Mouse (Mus musculus): ENCODE measurements around the gene Fam43b. TPM values are rescaled to one million over a fixed set of nuclear protein-coding genes. Genes with fewer than 3 reads are reported as not detected.

The Fam43b gene
- polyA plus RNA-seq, 1 experiment from 2014 or later: not detected

DNA sequence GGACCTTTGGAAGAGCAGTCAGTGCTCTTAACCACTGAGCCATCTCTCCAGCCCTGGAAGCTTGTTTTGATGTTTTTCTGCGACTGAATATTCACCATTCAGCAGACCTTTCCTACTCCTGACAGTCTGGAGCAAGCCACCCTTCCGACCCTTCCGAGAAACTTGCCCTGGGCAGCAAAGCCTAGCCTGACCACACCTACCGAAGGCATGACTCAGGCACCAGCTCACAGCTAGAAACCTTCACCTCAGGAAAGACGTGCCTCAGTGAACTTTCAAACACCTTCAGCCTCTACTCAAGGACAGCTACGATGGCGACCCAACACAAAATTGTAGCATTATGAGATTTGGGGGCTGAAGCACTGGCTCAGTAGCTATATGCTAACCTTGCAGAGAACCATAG, 33.4 kb downstream of the Fam43b start:
- no peaks in the 10 kb centered on the region for H3K9me3 ChIP-seq (ENCODE audit: control insufficient read depth, low read length)
- no peak overlapping the region for H3K4me3 ChIP-seq (ENCODE audit: low read depth, low read length)
- no peaks in the 10 kb centered on the region for H3K36me3 ChIP-seq (ENCODE audit: control insufficient read depth, insufficient read depth, low read length)
- 84% methylated on average over 7 of the region's 7 CpGs for WGBS
- H3K27ac ChIP-seq (ENCODE audit: low read depth, low read length): no peak overlapping the region
- H3K9ac ChIP-seq (ENCODE audit: low read length): no peak overlapping the region
- no peak for ATAC-seq (replicated peaks; ENCODE audit: low FRiP score)
- no peaks in the 10 kb centered on the region; the same call in 1 of the 2 replicates for H3K27me3 ChIP-seq (ENCODE audit: control insufficient read depth, insufficient read depth, low read length)
- DNase-seq (ENCODE audit: low spot score): no peak
- H3K4me1 ChIP-seq (replicated peaks; ENCODE audit: control insufficient read depth, insufficient read depth, low read length): peaks cover 4% of the 10 kb centered on the region; the same call in 1 of the 2 replicates
- H3K4me2 ChIP-seq (ENCODE audit: low read depth, low read length, severe bottlenecking): no peak overlapping the region

- ATAC-seq (replicated peaks; ENCODE audit: low FRiP score) (no peak), DNase-seq (ENCODE audit: low spot score) (no peak)
- H3K27me3 ChIP-seq (ENCODE audit: control insufficient read depth, insufficient read depth, low read length): no peaks in the 10 kb centered on the region; the same call in 1 of the 2 replicates
- peaks cover 4% of the 10 kb centered on the region; the same call in 1 of the 2 replicates for H3K4me1 ChIP-seq (replicated peaks; ENCODE audit: control insufficient read depth, insufficient read depth, low read length)
- H3K9me3 ChIP-seq (ENCODE audit: control insufficient read depth, low read length): no peaks in the 10 kb centered on the region
- peak overlapping the region; percentile 2; the same call in 1 of the 2 replicates for H3K9ac ChIP-seq (ENCODE audit: low read length)
- 7% methylated on average over 11 of the region's 11 CpGs for WGBS
- 0 out of 2 replicates have a peak overlapping the region, but pooled peaks have one; percentile 12 for H3K27ac ChIP-seq (ENCODE audit: low read depth, low read length)
- no peaks in the 10 kb centered on the region for H3K36me3 ChIP-seq (ENCODE audit: control insufficient read depth, insufficient read depth, low read length)
- H3K4me3 ChIP-seq (ENCODE audit: low read depth, low read length): no peak overlapping the region
- H3K4me2 ChIP-seq (ENCODE audit: low read depth, low read length, severe bottlenecking): peak overlapping the region; percentile 6; the same call in 1 of the 2 replicates
Observed at GRCm38 (mm10) chr4:138361370-138361821, 34.9 kb downstream of the Fam43b start.

DNA sequence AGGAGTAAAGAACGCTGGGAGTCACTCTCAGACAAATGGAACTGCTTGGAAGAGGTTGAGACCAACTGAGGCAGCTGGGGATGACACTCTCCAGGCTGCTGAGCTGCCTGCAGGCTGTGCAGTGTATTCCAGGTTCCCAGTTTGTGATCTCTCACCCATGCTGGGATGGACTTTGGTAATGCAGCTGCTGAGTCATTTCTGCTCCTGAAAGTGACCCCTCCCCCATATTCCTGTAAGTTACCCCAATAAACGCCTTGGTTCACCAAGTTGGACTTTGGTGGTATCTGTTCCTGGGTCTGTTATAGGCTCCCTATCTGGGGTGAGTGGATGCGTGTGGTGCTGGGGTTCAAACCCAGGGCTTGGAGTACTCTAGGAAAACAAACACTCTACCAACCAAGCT, 38.2 kb downstream of the Fam43b start:
- Histone ChIP-seq H3K27ac (ENCODE audit: low read depth, low read length) (no peak overlapping the region), H3K4me2 (ENCODE audit: low read depth, low read length, severe bottlenecking) (no peak overlapping the region), H3K4me1 (replicated peaks; ENCODE audit: control insufficient read depth, insufficient read depth, low read length) (peaks cover 4% of the 10 kb centered on the region; the same call in 1 of the 2 replicates), H3K9me3 (ENCODE audit: control insufficient read depth, low read length) (no peaks in the 10 kb centered on the region), H3K36me3 (ENCODE audit: control insufficient read depth, insufficient read depth, low read length) (no peaks in the 10 kb centered on the region), H3K9ac (ENCODE audit: low read length) (no peak overlapping the region), H3K4me3 (ENCODE audit: low read depth, low read length) (no peak overlapping the region), H3K27me3 (ENCODE audit: control insufficient read depth, insufficient read depth, low read length) (no peaks in the 10 kb centered on the region; the same call in 1 of the 2 replicates)
- WGBS: 81% methylated on average over 3 of the region's 3 CpGs
- ATAC-seq (replicated peaks; ENCODE audit: low FRiP score): no peak
- DNase-seq (ENCODE audit: low spot score): no peak

- no peaks in the 10 kb centered on the region for H3K36me3 ChIP-seq (ENCODE audit: control insufficient read depth, insufficient read depth, low read length)
- WGBS: 96% methylated on average over 12 of the region's 12 CpGs
- no peak overlapping the region for H3K9ac ChIP-seq (ENCODE audit: low read length)
- no peak overlapping the region for H3K4me3 ChIP-seq (ENCODE audit: low read depth, low read length)
- peaks cover 3% of the 10 kb centered on the region; the same call in 1 of the 2 replicates for H3K4me1 ChIP-seq (replicated peaks; ENCODE audit: control insufficient read depth, insufficient read depth, low read length)
- H3K27ac ChIP-seq (ENCODE audit: low read depth, low read length): no peak overlapping the region
- no peaks in the 10 kb centered on the region for H3K9me3 ChIP-seq (ENCODE audit: control insufficient read depth, low read length)
- DNase-seq (ENCODE audit: low spot score) (no peak), ATAC-seq (replicated peaks; ENCODE audit: low FRiP score) (no peak)
- no peaks in the 10 kb centered on the region; the same call in 1 of the 2 replicates for H3K27me3 ChIP-seq (ENCODE audit: control insufficient read depth, insufficient read depth, low read length)
- H3K4me2 ChIP-seq (ENCODE audit: low read depth, low read length, severe bottlenecking): no peak overlapping the region
Observed at GRCm38 (mm10) chr4:138356551-138356950, 39.8 kb downstream of the Fam43b start.

GRCm38 (mm10) chr4:138356141-138356540, 40.2 kb downstream of the Fam43b start:
- Histone ChIP-seq H3K36me3 (ENCODE audit: control insufficient read depth, insufficient read depth, low read length) (no peaks in the 10 kb centered on the region), H3K4me1 (replicated peaks; ENCODE audit: control insufficient read depth, insufficient read depth, low read length) (no peaks in the 10 kb centered on the region), H3K4me2 (ENCODE audit: low read depth, low read length, severe bottlenecking) (no peak overlapping the region), H3K4me3 (ENCODE audit: low read depth, low read length) (no peak overlapping the region), H3K9me3 (ENCODE audit: control insufficient read depth, low read length) (no peaks in the 10 kb centered on the region), H3K9ac (ENCODE audit: low read length) (no peak overlapping the region), H3K27me3 (ENCODE audit: control insufficient read depth, insufficient read depth, low read length) (no peaks in the 10 kb centered on the region; the same call in 1 of the 2 replicates), H3K27ac (ENCODE audit: low read depth, low read length) (no peak overlapping the region)
- no peak for DNase-seq (ENCODE audit: low spot score)
- 86% methylated on average over 8 of the region's 8 CpGs for WGBS
- no peak for ATAC-seq (replicated peaks; ENCODE audit: low FRiP score)

GRCm38 (mm10) chr4:138355496-138355895, 40.8 kb downstream of the Fam43b start:
- Histone ChIP-seq H3K36me3 (ENCODE audit: control insufficient read depth, insufficient read depth, low read length) (no peaks in the 10 kb centered on the region), H3K4me1 (replicated peaks; ENCODE audit: control insufficient read depth, insufficient read depth, low read length) (no peaks in the 10 kb centered on the region), H3K27me3 (ENCODE audit: control insufficient read depth, insufficient read depth, low read length) (no peaks in the 10 kb centered on the region), H3K9me3 (ENCODE audit: control insufficient read depth, low read length) (no peaks in the 10 kb centered on the region), H3K4me3 (ENCODE audit: low read depth, low read length) (no peak overlapping the region), H3K27ac (ENCODE audit: low read depth, low read length) (no peak overlapping the region), H3K4me2 (ENCODE audit: low read depth, low read length, severe bottlenecking) (no peak overlapping the region), H3K9ac (ENCODE audit: low read length) (no peak overlapping the region)
- 92% methylated on average over 2 of the region's 2 CpGs for WGBS
- ATAC-seq (replicated peaks; ENCODE audit: low FRiP score): no peak
- no peak for DNase-seq (ENCODE audit: low spot score)

DNA sequence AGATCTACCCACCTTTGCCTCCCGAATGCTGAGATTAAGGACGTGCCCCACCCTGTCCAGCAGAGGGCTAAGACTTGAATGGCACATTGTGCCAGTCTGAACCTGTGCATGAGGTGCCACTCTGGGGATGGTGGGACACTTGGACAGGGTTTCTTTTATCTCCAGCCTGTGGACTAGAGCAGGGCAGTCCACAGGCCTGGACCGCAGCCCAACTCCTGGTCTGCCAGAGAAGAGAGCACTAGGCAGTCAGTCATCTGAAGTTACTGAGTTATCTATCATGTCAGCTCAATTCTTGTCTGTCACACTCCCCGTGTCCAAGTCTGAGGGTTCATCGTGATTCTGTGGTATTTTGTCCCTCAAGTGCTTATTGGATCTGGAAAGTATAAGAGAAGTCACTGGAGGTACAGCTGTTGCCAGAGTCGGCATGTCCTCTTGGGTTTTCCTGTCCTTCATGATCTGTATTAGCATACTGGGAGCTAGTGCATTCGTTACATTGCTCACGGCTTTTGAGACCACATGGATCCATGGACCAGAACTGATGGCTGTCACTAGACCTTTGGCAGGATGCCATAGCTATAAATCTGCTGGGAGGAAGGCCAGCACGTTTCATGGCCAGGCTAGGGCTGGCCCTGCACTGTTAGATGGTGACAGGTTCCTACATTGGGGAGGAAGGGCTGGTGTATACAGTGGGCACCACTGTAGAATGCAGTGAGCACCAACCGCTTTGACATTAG, 42.7 kb downstream of the Fam43b start:
- no peak for DNase-seq (ENCODE audit: low spot score)
- 88% methylated on average over 10 of the region's 10 CpGs for WGBS

DNA sequence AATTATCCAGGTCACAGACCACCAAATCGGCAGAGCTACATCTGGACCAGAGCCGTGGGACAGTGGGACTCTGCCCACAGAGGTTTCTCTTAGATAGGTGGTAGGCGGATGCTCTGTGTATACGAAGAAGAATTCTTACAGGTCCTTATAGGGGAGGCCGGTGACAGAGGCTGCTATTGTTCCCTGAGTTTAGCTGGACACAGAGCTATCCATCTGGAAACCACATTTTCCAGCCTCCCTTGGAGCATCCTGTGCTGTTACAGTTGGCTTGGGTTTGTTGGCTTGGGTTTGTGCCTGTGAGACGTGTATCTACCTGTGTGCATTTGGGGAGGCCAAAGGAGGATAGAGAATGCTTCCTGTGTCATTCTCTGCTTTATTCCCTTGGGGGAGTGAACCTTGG, 43.6 kb downstream of the Fam43b start:
- Histone ChIP-seq H3K9me3 (ENCODE audit: control insufficient read depth, low read length) (no peaks in the 10 kb centered on the region), H3K4me2 (ENCODE audit: low read depth, low read length, severe bottlenecking) (no peak overlapping the region), H3K4me3 (ENCODE audit: low read depth, low read length) (no peak overlapping the region), H3K9ac (ENCODE audit: low read length) (no peak overlapping the region), H3K27me3 (ENCODE audit: control insufficient read depth, insufficient read depth, low read length) (no peaks in the 10 kb centered on the region), H3K4me1 (replicated peaks; ENCODE audit: control insufficient read depth, insufficient read depth, low read length) (no peaks in the 10 kb centered on the region), H3K36me3 (ENCODE audit: control insufficient read depth, insufficient read depth, low read length) (no peaks in the 10 kb centered on the region), H3K27ac (ENCODE audit: low read depth, low read length) (no peak overlapping the region)
- DNase-seq (ENCODE audit: low spot score): no peak
- 80% methylated on average over 6 of the region's 6 CpGs for whole genome bisulfite sequencing
- no peak for ATAC-seq (replicated peaks; ENCODE audit: low FRiP score)

More for the DNA sequence above, 42.7 kb downstream of the Fam43b start:
- no peak overlapping the region for H3K27ac ChIP-seq (ENCODE audit: low read depth, low read length)
- no peaks in the 10 kb centered on the region for H3K4me1 ChIP-seq (replicated peaks; ENCODE audit: control insufficient read depth, insufficient read depth, low read length)
- ATAC-seq (replicated peaks; ENCODE audit: low FRiP score): no peak
- H3K4me2 ChIP-seq (ENCODE audit: low read depth, low read length, severe bottlenecking): no peak overlapping the region
- H3K4me3 ChIP-seq (ENCODE audit: low read depth, low read length): no peak overlapping the region
- H3K9me3 ChIP-seq (ENCODE audit: control insufficient read depth, low read length): no peaks in the 10 kb centered on the region
- no peaks in the 10 kb centered on the region for H3K36me3 ChIP-seq (ENCODE audit: control insufficient read depth, insufficient read depth, low read length)
- no peaks in the 10 kb centered on the region for H3K27me3 ChIP-seq (ENCODE audit: control insufficient read depth, insufficient read depth, low read length)
- no peak overlapping the region for H3K9ac ChIP-seq (ENCODE audit: low read length)

GRCm38 (mm10) chr4:138351821-138352220, 44.5 kb downstream of the Fam43b start:
- Histone ChIP-seq H3K27ac (ENCODE audit: low read depth, low read length) (no peak overlapping the region), H3K9me3 (ENCODE audit: control insufficient read depth, low read length) (no peaks in the 10 kb centered on the region), H3K36me3 (ENCODE audit: control insufficient read depth, insufficient read depth, low read length) (no peaks in the 10 kb centered on the region), H3K4me3 (ENCODE audit: low read depth, low read length) (no peak overlapping the region), H3K27me3 (ENCODE audit: control insufficient read depth, insufficient read depth, low read length) (no peaks in the 10 kb centered on the region), H3K4me1 (replicated peaks; ENCODE audit: control insufficient read depth, insufficient read depth, low read length) (no peaks in the 10 kb centered on the region), H3K9ac (ENCODE audit: low read length) (no peak overlapping the region), H3K4me2 (ENCODE audit: low read depth, low read length, severe bottlenecking) (no peak overlapping the region)
- ATAC-seq (replicated peaks; ENCODE audit: low FRiP score) (no peak), DNase-seq (ENCODE audit: low spot score) (no peak)
- WGBS: 92% methylated on average over 5 of the region's 5 CpGs

Data from forebrain, embryonic 11.5 days (tissue).